Mouse (Mus musculus) kidney, postnatal 14 days (tissue): ENCODE data around the gene Chd2.
"Not testable (repeated sequence)": the region's sequence is repeated elsewhere in the genome, so short reads cannot be mapped to it uniquely, and the experiment has no call there.

Experiments used
- DNase-seq: peaks from one replicate; pipeline ENCODE4 v3.0.0; 2022; ENCODE audit warnings: mixed read lengths

Gene Chd2

DNA sequence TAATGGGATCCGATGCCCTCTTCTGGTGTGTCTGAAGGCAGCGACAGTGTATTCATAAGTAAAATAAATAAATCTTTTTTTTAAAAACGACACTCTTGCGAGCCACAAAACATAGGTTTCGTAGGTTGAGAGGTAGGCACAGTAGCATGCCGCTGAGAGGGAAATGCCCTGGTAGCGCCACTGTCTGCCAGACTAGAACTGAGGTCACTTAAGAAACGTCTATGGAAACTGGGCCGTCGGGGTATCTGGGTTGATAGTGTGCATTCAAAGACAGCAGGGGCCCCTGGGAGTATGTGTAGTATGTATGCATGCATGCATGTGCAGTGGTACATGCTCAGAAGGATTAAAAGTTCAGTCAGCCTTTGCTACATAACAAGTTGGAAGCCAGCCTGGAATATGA is 21.4 kb downstream of the Chd2 start:
- DNase-seq: no peak

DNA sequence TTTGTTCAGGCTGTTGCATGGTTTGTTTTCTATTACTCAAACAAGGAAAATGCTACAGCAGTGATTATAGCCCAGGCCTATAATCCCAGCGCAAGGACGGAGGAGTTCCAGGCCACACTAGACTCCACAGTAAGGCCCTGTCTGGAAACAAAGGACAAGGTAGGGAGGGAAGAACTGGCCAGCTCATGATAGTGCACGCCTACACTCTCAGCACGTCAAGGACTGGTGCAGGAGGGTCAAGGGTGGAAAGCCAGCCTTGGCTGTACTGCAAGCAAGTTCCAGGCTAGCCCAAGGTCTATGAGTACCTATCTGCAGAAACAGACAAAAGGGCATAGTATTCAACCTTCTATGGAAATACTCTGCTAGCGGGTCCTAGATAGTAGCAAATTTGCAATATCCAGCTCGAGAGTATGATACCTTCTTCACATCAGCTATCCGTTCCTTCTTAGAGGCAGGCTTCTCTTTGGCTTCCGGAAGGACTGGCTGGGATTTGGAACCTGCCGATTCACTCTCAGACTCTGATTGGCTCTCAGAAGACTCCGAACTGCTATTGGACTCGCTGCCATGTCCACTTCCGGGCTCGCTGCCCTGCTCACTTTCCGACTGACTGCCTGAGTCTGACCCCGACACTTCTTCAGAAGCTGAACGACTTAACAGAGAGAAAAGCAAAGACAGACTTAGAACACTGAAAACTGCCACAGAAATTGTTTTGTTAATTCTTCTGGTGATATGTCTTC is 22.4 kb downstream of the Chd2 start:
- DNase-seq: no peak

- DNase-seq: not testable (repeated sequence)
These were observed 23.2 kb downstream of the Chd2 start for GRCm38 (mm10) chr7:73518373-73518980.

- no peak for DNase-seq
These were observed 24.1 kb downstream of the Chd2 start for GRCm38 (mm10) chr7:73517432-73518054.

DNA sequence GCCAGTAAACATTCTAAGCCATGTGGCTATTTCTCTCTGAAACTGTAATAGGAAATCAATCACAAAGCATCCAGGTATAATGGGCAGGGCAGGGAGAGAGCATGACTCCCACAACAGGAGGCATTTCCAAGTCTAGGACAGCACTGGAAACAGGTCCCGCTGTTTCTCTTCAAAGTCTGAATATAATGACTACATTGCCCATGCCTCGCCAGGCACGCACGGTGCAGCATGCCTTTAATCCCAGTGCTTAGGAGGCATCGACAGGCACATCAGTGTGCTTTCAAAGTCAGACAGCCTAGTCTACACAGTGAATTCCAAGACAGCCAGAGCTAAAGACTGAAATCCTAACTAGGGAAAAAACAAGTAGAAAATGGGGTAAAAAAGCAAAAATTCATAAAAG is 24.8 kb downstream of the Chd2 start:
- no peak for DNase-seq

GRCm38 (mm10) chr7:73514560-73514959 is 27.1 kb downstream of the Chd2 start:
- DNase-seq: no peak

DNA sequence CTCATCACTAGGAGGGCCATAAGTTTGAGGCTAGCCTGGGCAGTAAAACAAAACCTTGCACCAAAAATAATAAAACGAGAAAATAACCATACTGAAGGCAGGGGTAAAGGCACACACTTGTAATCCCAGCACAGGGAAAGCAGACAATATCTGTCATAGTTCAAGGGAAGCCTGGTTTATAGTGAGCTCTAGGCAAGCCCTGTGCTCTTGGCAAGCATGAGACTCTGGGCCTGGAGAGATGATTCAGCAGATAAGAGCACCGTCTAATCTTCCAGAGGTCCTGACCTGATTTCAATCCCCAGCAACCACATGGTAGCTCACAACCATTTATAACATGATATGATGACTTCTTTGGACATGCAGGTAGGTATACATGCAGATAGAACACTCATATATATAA is 29.2 kb downstream of the Chd2 start:
- DNase-seq: no peak

GRCm38 (mm10) chr7:73508688-73509087 is 32.9 kb downstream of the Chd2 start:
- DNase-seq: no peak

DNA sequence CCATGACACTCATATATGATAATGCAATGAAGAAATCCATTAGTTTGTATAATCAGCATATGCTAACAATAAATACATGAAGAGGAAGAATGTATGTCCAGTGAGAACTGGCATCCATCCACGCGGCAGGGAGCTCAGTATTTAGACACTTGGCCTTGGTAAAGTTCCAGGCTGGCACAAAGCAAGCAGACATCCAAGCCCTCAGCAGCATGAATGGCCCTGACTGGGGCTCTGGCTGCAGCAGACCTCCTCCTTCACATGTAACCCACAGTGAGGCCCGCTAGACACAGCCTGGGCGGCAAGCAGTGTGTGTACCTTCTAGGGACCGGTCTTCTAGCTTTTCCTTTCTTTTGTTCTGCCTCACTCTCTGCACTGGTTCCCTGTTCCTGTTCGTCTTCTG is 34.1 kb downstream of the Chd2 start:
- DNase-seq: no peak

GRCm38 (mm10) chr7:73506852-73507251 is 34.8 kb downstream of the Chd2 start:
- no peak for DNase-seq

GRCm38 (mm10) chr7:73505266-73505665 is 36.4 kb downstream of the Chd2 start:
- no peak for DNase-seq

DNA sequence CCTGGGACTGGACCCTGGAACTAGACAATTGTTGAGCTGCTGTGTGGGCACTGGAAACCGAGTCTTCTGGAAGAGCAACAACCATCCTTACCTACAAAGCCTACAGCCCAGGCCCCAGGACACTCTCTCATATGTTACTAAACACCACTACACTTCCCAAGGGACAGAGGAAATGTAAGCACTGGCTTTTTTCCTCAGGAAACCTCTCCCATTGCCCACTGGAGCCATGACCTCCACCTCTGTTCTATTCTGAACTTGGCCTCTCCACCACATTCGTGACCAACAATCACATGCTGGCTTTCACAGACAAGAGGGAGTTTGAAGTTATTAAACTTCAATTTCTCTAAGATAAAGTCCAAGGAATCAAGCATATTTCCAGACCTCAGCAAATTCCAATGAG is 43.4 kb downstream of the Chd2 start:
- no peak for DNase-seq

DNA sequence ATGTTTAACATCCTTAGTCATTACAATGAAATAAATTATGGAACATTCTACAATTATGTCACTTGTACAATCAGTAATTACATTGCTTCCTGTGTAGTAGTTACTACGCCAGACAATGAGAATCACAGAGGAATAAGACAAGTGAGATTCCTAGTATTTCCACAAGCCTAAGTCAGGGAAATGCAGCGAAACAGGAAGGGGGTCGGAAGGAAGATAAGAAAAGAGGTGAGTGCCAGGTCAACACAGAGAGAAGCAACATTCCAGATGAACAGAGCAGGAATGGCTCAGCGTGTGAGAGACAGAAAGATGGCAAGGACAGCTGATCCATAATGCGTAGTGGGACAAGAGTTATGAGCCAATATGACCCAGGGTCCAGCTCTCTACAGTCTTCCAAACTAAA is 52.4 kb downstream of the Chd2 start:
- DNase-seq: peak; percentile 16

- no peak for DNase-seq
These were observed 60.5 kb downstream of the Chd2 start for GRCm38 (mm10) chr7:73481094-73481493.

GRCm38 (mm10) chr7:73479506-73479905 is 62.1 kb downstream of the Chd2 start:
- no peak for DNase-seq

GRCm38 (mm10) chr7:73478157-73479058 is 63.2 kb downstream of the Chd2 start:
- DNase-seq: no peak

- DNase-seq: no peak
These were observed 73.9 kb downstream of the Chd2 start for GRCm38 (mm10) chr7:73467741-73468140.

- DNase-seq: no peak
These were observed 78.1 kb downstream of the Chd2 start for GRCm38 (mm10) chr7:73463546-73463945.

DNA sequence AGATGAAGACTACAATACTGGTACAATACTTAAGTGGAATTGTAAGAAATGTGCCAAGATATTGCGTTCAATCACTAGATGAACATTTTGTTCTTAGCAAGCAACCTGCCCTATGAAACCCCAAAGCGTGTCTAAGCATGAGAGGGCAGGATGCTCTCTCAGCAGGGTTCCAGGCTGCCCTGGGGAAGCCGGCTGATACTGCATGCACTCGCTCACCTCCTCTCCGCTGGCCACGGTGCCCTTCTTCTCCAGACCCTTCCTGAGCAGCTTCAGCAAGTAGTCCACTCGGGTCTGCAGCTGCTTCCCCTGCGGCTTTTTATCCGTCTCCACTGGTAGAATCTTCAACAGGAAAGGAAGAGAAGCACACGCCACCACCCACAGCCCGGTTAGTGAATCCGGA is 87.5 kb downstream of the Chd2 start:
- DNase-seq: no peak

DNA sequence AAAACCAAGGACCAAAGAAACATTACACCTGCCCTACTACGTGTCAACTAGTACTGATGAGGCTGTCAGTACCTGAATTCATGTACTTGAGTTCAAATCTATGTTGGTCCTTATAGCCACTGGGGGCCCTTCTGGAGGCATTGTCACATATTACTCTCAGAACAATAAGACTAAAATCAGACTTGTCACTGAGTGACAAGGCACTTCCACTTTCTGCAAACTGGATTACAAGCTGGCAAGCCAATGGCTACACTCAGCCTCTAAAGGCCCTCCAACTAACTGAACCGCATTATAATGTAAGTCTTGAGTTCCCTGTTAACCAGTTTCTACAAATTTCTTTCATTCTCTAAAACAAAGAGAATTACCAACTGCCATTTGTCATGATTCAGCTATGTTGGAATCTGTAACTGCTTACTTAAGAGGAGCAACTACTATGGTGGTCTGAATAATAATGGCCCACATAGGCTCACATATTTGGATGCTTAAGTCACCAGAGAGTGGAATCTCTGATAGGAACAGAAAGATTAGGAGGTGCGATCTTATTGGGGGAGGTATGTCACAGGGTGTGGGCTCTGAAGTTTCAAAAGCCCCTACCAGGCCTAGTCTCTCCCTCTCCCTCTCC is 89.3 kb downstream of the Chd2 start:
- DNase-seq: no peak

- DNase-seq: no peak
These were observed 90.0 kb downstream of the Chd2 start for GRCm38 (mm10) chr7:73451594-73451993.

DNA sequence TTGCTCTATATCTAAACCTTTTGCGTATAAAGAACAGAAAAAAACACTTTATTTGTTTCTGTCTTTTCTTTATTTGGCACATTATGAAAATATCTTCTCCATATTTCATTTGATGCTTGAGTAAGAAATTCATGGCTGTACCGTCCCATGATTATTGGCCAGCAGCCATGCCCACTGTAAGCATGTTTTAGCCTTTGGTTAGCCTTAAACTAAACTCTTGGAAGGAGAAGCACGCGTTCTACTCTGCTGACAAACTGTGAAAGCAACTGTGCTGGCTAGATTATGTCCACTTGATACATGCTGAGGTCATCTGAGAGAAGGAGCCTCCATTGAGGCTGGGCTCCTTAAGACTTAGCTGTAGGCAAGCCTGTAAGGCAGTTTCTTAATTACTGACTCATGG is 99.4 kb downstream of the Chd2 start:
- no peak for DNase-seq

- DNase-seq: peak; percentile 49
These were observed 99.8 kb downstream of the Chd2 start for GRCm38 (mm10) chr7:73441802-73442201.
